Mouse (Mus musculus): ENCODE data around the gene Prrxl1. TPM values are rescaled to one million over a fixed set of nuclear protein-coding genes. Genes with fewer than 3 reads are reported as not detected.

The Prrxl1 gene
- polyA plus RNA-seq, 1 experiment from 2014 or later: 0.26 TPM

- TF ChIP-seq CTCF (IDR thresholded peaks at IDR 0.05; ENCODE audit: low read depth): peak; percentile 38
- 70% methylated on average over 8 of the region's 8 CpGs for WGBS
- ATAC-seq: no peak
- H3K27ac ChIP-seq (ENCODE audit: low read depth, low read length): no peak overlapping the region
- no peaks in the 10 kb centered on the region for H3K9me3 ChIP-seq (ENCODE audit: control insufficient read depth)
- H3K4me1 ChIP-seq (replicated peaks; ENCODE audit: control insufficient read depth, insufficient read depth, low read length): no peaks in the 10 kb centered on the region
- H3K4me3 ChIP-seq (ENCODE audit: low read depth, low read length): no peak overlapping the region
- H3K36me3 ChIP-seq (ENCODE audit: control insufficient read depth, insufficient read depth): peaks cover 69% of the 10 kb centered on the region
- no peak overlapping the region for H3K9ac ChIP-seq (ENCODE audit: low read depth, low read length)
- no peaks in the 10 kb centered on the region for H3K27me3 ChIP-seq (replicated peaks; ENCODE audit: control insufficient read depth, insufficient read depth, low read length)
- H3K4me2 ChIP-seq (replicated peaks; ENCODE audit: low read depth): no peak overlapping the region
Measured at GRCm38 (mm10) chr14:32572519-32572918, 26.7 kb upstream of the Prrxl1 start.

GRCm38 (mm10) chr14:32578420-32578819 lies 20.8 kb upstream of the Prrxl1 start:
- WGBS: 88% methylated on average over 2 of the region's 2 CpGs
- no peak for ATAC-seq
- H3K4me3 ChIP-seq (ENCODE audit: low read depth, low read length): no peak overlapping the region
- H3K4me1 ChIP-seq (replicated peaks; ENCODE audit: control insufficient read depth, insufficient read depth, low read length): no peaks in the 10 kb centered on the region
- no peak overlapping the region for H3K27ac ChIP-seq (ENCODE audit: low read depth, low read length)
- no peaks in the 10 kb centered on the region for H3K27me3 ChIP-seq (replicated peaks; ENCODE audit: control insufficient read depth, insufficient read depth, low read length)
- peaks cover 41% of the 10 kb centered on the region for H3K36me3 ChIP-seq (ENCODE audit: control insufficient read depth, insufficient read depth)
- no peak overlapping the region for H3K9ac ChIP-seq (ENCODE audit: low read depth, low read length)
- no peak for TF ChIP-seq CTCF (IDR thresholded peaks at IDR 0.05; ENCODE audit: low read depth)
- no peaks in the 10 kb centered on the region for H3K9me3 ChIP-seq (ENCODE audit: control insufficient read depth)
- no peak overlapping the region for H3K4me2 ChIP-seq (replicated peaks; ENCODE audit: low read depth)

GRCm38 (mm10) chr14:32583696-32584095 lies 15.5 kb upstream of the Prrxl1 start:
- Histone ChIP-seq H3K27me3 (replicated peaks; ENCODE audit: control insufficient read depth, insufficient read depth, low read length) (no peaks in the 10 kb centered on the region), H3K27ac (ENCODE audit: low read depth, low read length) (no peak overlapping the region), H3K4me1 (replicated peaks; ENCODE audit: control insufficient read depth, insufficient read depth, low read length) (no peaks in the 10 kb centered on the region), H3K9ac (ENCODE audit: low read depth, low read length) (no peak overlapping the region), H3K9me3 (ENCODE audit: control insufficient read depth) (no peaks in the 10 kb centered on the region), H3K4me2 (replicated peaks; ENCODE audit: low read depth) (no peak overlapping the region), H3K36me3 (ENCODE audit: control insufficient read depth, insufficient read depth) (no peaks in the 10 kb centered on the region), H3K4me3 (ENCODE audit: low read depth, low read length) (no peak overlapping the region)
- 84% methylated on average over 9 of the region's 9 CpGs for WGBS
- ATAC-seq: no peak
- no peak for TF ChIP-seq CTCF (IDR thresholded peaks at IDR 0.05; ENCODE audit: low read depth)

GRCm38 (mm10) chr14:32587013-32587784 lies 12.0 kb upstream of the Prrxl1 start:
- Histone ChIP-seq H3K4me3 (ENCODE audit: low read depth, low read length) (no peak overlapping the region), H3K4me1 (replicated peaks; ENCODE audit: control insufficient read depth, insufficient read depth, low read length) (0 out of 2 replicates have a peak, but pooled peaks cover 4% of the 10 kb centered on the region), H3K4me2 (replicated peaks; ENCODE audit: low read depth) (no peak overlapping the region), H3K9ac (ENCODE audit: low read depth, low read length) (no peak overlapping the region), H3K36me3 (ENCODE audit: control insufficient read depth, insufficient read depth) (no peaks in the 10 kb centered on the region), H3K9me3 (ENCODE audit: control insufficient read depth) (no peaks in the 10 kb centered on the region), H3K27me3 (replicated peaks; ENCODE audit: control insufficient read depth, insufficient read depth, low read length) (no peaks in the 10 kb centered on the region), H3K27ac (ENCODE audit: low read depth, low read length) (no peak overlapping the region)
- peak; percentile 25; the same call in 1 of the 2 replicates for ATAC-seq
- TF ChIP-seq CTCF (IDR thresholded peaks at IDR 0.05; ENCODE audit: low read depth): peak; percentile 94
- 15% methylated on average over 10 of the region's 10 CpGs for WGBS

- Histone ChIP-seq H3K27ac (ENCODE audit: low read depth, low read length) (no peak overlapping the region), H3K4me2 (replicated peaks; ENCODE audit: low read depth) (no peak overlapping the region), H3K4me3 (ENCODE audit: low read depth, low read length) (no peak overlapping the region), H3K36me3 (ENCODE audit: control insufficient read depth, insufficient read depth) (no peaks in the 10 kb centered on the region), H3K9ac (ENCODE audit: low read depth, low read length) (no peak overlapping the region), H3K4me1 (replicated peaks; ENCODE audit: control insufficient read depth, insufficient read depth, low read length) (0 out of 2 replicates have a peak, but pooled peaks cover 4% of the 10 kb centered on the region), H3K9me3 (ENCODE audit: control insufficient read depth) (no peaks in the 10 kb centered on the region), H3K27me3 (replicated peaks; ENCODE audit: control insufficient read depth, insufficient read depth, low read length) (peaks cover 15% of the 10 kb centered on the region)
- peak; percentile 75 for ATAC-seq
- TF ChIP-seq CTCF (IDR thresholded peaks at IDR 0.05; ENCODE audit: low read depth): no peak
- 47% methylated on average over 3 of the region's 3 CpGs for WGBS
Measured at GRCm38 (mm10) chr14:32590377-32590776, 8.8 kb upstream of the Prrxl1 start.

GRCm38 (mm10) chr14:32597232-32598231 lies 1.7 kb upstream of the Prrxl1 start:
- H3K4me1 ChIP-seq (replicated peaks; ENCODE audit: control insufficient read depth, insufficient read depth, low read length): no peaks in the 10 kb centered on the region; the same call in 1 of the 2 replicates
- peak overlapping the region; percentile 43 for H3K4me2 ChIP-seq (replicated peaks; ENCODE audit: low read depth)
- ATAC-seq: no peak
- under 1% methylated on average over 65 of the region's 78 CpGs for WGBS
- H3K9me3 ChIP-seq (ENCODE audit: control insufficient read depth): no peaks in the 10 kb centered on the region
- no peak overlapping the region for H3K27ac ChIP-seq (ENCODE audit: low read depth, low read length)
- no peak overlapping the region for H3K9ac ChIP-seq (ENCODE audit: low read depth, low read length)
- no peaks in the 10 kb centered on the region for H3K36me3 ChIP-seq (ENCODE audit: control insufficient read depth, insufficient read depth)
- no peak for TF ChIP-seq CTCF (IDR thresholded peaks at IDR 0.05; ENCODE audit: low read depth)
- peaks cover 73% of the 10 kb centered on the region for H3K27me3 ChIP-seq (replicated peaks; ENCODE audit: control insufficient read depth, insufficient read depth, low read length)
- H3K4me3 ChIP-seq (ENCODE audit: low read depth, low read length): 0 out of 2 replicates have a peak overlapping the region, but pooled peaks have one; percentile 6
